Mouse (Mus musculus) stomach, embryonic 16.5 days (tissue): ENCODE data around the gene Pitpna. TPM values are rescaled to one million over a fixed set of nuclear protein-coding genes. Genes with fewer than 3 reads are reported as not detected.

Experiments
- microRNA-seq: library from miRNA; unstranded; fragments of <30 nt; microRNA quantifications from one replicate; pipeline ENCODE4, GENCODE M21; 2016
- polyA plus RNA-seq: library from polyadenylated mRNA; unstranded; fragments of >200 nt; fragmentation: Nextera tagmentation; extraction: Ambion mirVana; gene quantifications from 2 replicates; pipeline ENCODE4 v1.2.1, GENCODE M21; 2015

Pitpna gene
- polyA plus RNA-seq, 1 experiment from 2014 or later = 63.1 TPM

Small RNAs within 50 kb of the gene (microRNA-seq; reads per million reads assigned to microRNA genes)
- gene Mir3971 = not detected

Other genes starting within 250 kb of the Pitpna start
- gene Rpa1, start 239.8 kb upstream of the Pitpna start, polyA plus RNA-seq = 111 and 112 TPM in 2 replicates
- 8.1 and 9.8 TPM in 2 replicates for gene Smyd4, start 239.7 kb upstream of the Pitpna start, polyA plus RNA-seq
- 60.2 and 72.8 TPM in 2 replicates for gene Serpinf1, start 165.4 kb upstream of the Pitpna start, polyA plus RNA-seq
- gene Serpinf2, start 148.5 kb upstream of the Pitpna start, polyA plus RNA-seq = 65.3 and 68.3 TPM in 2 replicates
- gene Wdr81, start 133.4 kb upstream of the Pitpna start, polyA plus RNA-seq = 6.8 and 7.0 TPM in 2 replicates
- gene Tlcd2, start 126.4 kb upstream of the Pitpna start, polyA plus RNA-seq = 22.7 and 22.9 TPM in 2 replicates
- 42.4 and 43.8 TPM in 2 replicates for gene Prpf8, start 101.3 kb upstream of the Pitpna start, polyA plus RNA-seq
- 1.4 and 1.7 TPM in 2 replicates for gene Rilp, start 78.0 kb upstream of the Pitpna start, polyA plus RNA-seq
- gene Scarf1, start 74.6 kb upstream of the Pitpna start, polyA plus RNA-seq = 6.2 and 6.7 TPM in 2 replicates
- gene Slc43a2, start 56.4 kb upstream of the Pitpna start, polyA plus RNA-seq = 4.1 and 5.0 TPM in 2 replicates
- gene Inpp5k, start 42.9 kb downstream of the Pitpna start, polyA plus RNA-seq = 20.6 and 24.2 TPM in 2 replicates
- 70.5 and 74.3 TPM in 2 replicates for gene Myo1c, start 62.4 kb downstream of the Pitpna start, polyA plus RNA-seq
- 106 and 107 TPM in 2 replicates for gene Crk, start 91.2 kb downstream of the Pitpna start, polyA plus RNA-seq
- 684 and 689 TPM in 2 replicates for gene Ywhae, start 144.8 kb downstream of the Pitpna start, polyA plus RNA-seq
- 1.2 TPM in 2 replicates for gene Doc2b, start 208.0 kb downstream of the Pitpna start, polyA plus RNA-seq